Comparison of ENCODE assay signal across 15 mouse cellular contexts in genomic region chr6:82843881-82844280, GRCm38 (mm10).
"Had no signal": no experiment of that assay in that cellular context is flagged by ENCODE, and none has a peak within 500 bp of the region (broad histone marks: within the 10 kb centered on the region; RNA-seq: fewer than 3 reads in every experiment).

No protein-coding gene starts in this region.

- H3K9me3 ChIP-seq: liver, embryonic 15.5 days; lung, embryonic 15.5 days; midbrain, embryonic 10.5 days; midbrain, embryonic 12.5 days; neural tube, embryonic 15.5 days; stomach, embryonic 15.5 days had no signal

- H3K27ac ChIP-seq: liver, embryonic 15.5 days; lung, embryonic 15.5 days; midbrain, embryonic 10.5 days; midbrain, embryonic 12.5 days; neural tube, embryonic 13.5 days; neural tube, embryonic 15.5 days; stomach, embryonic 15.5 days; stomach, postnatal 0 days had no signal

- H3K27me3 ChIP-seq: liver, embryonic 15.5 days; lung, embryonic 15.5 days; midbrain, embryonic 12.5 days; neural tube, embryonic 13.5 days; neural tube, embryonic 15.5 days; stomach, embryonic 15.5 days had no signal

- DNase-seq: right cerebral cortex, adult 18-20 months; right cerebral cortex, postnatal 25 days; right cerebral cortex, postnatal 4 days; spleen, adult 18-20 months had no signal

- H3K4me3 ChIP-seq: liver, embryonic 15.5 days; lung, embryonic 15.5 days; midbrain, embryonic 10.5 days; midbrain, embryonic 12.5 days; myocyte; neural tube, embryonic 13.5 days; neural tube, embryonic 15.5 days; stomach, embryonic 15.5 days had no signal

- H3K36me3 ChIP-seq: liver, embryonic 15.5 days; lung, embryonic 15.5 days; midbrain, embryonic 10.5 days; midbrain, embryonic 12.5 days; neural tube, embryonic 13.5 days; neural tube, embryonic 15.5 days; stomach, embryonic 15.5 days had no signal

- ATAC-seq: lung, postnatal 0 days; midbrain, embryonic 16.5 days had no signal

- H3K4me1 ChIP-seq: liver, embryonic 15.5 days; lung, embryonic 15.5 days; midbrain, embryonic 10.5 days; midbrain, embryonic 12.5 days; neural tube, embryonic 13.5 days; neural tube, embryonic 15.5 days; stomach, embryonic 15.5 days had no signal
